Mouse (Mus musculus): ENCODE measurements around the gene Stk38.
"Not testable (repeated sequence)": the region's sequence is repeated elsewhere in the genome, so short reads cannot be mapped to it uniquely, and the experiment has no call there.

The Stk38 gene

GRCm38 (mm10) chr17:29007243-29007640 is 553 bp downstream of the Stk38 start:
- no peak for DNase-seq (ENCODE audit: low spot score)

GRCm38 (mm10) chr17:29006812-29007211 is 983 bp downstream of the Stk38 start:
- no peak for DNase-seq (ENCODE audit: low spot score)

GRCm38 (mm10) chr17:29005002-29005401 is 2.8 kb downstream of the Stk38 start:
- DNase-seq (ENCODE audit: low spot score), result no peak

- DNase-seq (ENCODE audit: low spot score), result no peak
These were observed 4.1 kb downstream of the Stk38 start for GRCm38 (mm10) chr17:29003740-29004139.

- no peak for DNase-seq (ENCODE audit: low spot score)
These were observed 7.3 kb downstream of the Stk38 start for GRCm38 (mm10) chr17:29000465-29000864.

GRCm38 (mm10) chr17:28994615-28995014 is 13.2 kb downstream of the Stk38 start:
- DNase-seq (ENCODE audit: low spot score), result no peak

GRCm38 (mm10) chr17:28993004-28993403 is 14.8 kb downstream of the Stk38 start:
- not testable (repeated sequence) for DNase-seq (ENCODE audit: low spot score)

GRCm38 (mm10) chr17:28992105-28992504 is 15.7 kb downstream of the Stk38 start:
- DNase-seq (ENCODE audit: low spot score), result no peak

GRCm38 (mm10) chr17:28991286-28991685 is 16.5 kb downstream of the Stk38 start:
- DNase-seq (ENCODE audit: low spot score), result no peak

GRCm38 (mm10) chr17:28990060-28990459 is 17.7 kb downstream of the Stk38 start:
- DNase-seq (ENCODE audit: low spot score), result no peak

GRCm38 (mm10) chr17:28988996-28989395 is 18.8 kb downstream of the Stk38 start:
- no peak for DNase-seq (ENCODE audit: low spot score)

- no peak for DNase-seq (ENCODE audit: low spot score)
These were observed 19.5 kb downstream of the Stk38 start for GRCm38 (mm10) chr17:28988291-28988690.

GRCm38 (mm10) chr17:28987713-28988112 is 20.1 kb downstream of the Stk38 start:
- DNase-seq (ENCODE audit: low spot score), result no peak

- peak; percentile 78 for DNase-seq (ENCODE audit: low spot score)
These were observed 21.0 kb downstream of the Stk38 start for GRCm38 (mm10) chr17:28986833-28987232.

GRCm38 (mm10) chr17:28984724-28985420 is 22.9 kb downstream of the Stk38 start:
- no peak for DNase-seq (ENCODE audit: low spot score)

GRCm38 (mm10) chr17:28982591-28982990 is 25.2 kb downstream of the Stk38 start:
- DNase-seq (ENCODE audit: low spot score), result no peak

- no peak for DNase-seq (ENCODE audit: low spot score)
These were observed 26.7 kb downstream of the Stk38 start for GRCm38 (mm10) chr17:28981081-28981480.

GRCm38 (mm10) chr17:28979091-28979490 is 28.7 kb downstream of the Stk38 start:
- DNase-seq (ENCODE audit: low spot score), result no peak

GRCm38 (mm10) chr17:28970122-28970521 is 37.7 kb downstream of the Stk38 start:
- DNase-seq (ENCODE audit: low spot score), result no peak

GRCm38 (mm10) chr17:28967021-28967610 is 40.7 kb downstream of the Stk38 start:
- DNase-seq (ENCODE audit: low spot score), result no peak

- no peak for DNase-seq (ENCODE audit: low spot score)
These were observed 46.2 kb downstream of the Stk38 start for GRCm38 (mm10) chr17:28961596-28961995.

- DNase-seq (ENCODE audit: low spot score), result no peak
These were observed 47.2 kb downstream of the Stk38 start for GRCm38 (mm10) chr17:28960597-28960996.

- no peak for DNase-seq (ENCODE audit: low spot score)
These were observed 53.4 kb downstream of the Stk38 start for GRCm38 (mm10) chr17:28954416-28954815.

GRCm38 (mm10) chr17:28953251-28953650 is 54.5 kb downstream of the Stk38 start:
- no peak for DNase-seq (ENCODE audit: low spot score)
